Mouse (Mus musculus) retina, postnatal 1 day (tissue): ENCODE data around the gene Kdm5b.
A peak's percentile ranks its signal among the peaks of the same experiment; 100 is the strongest.
"Not testable (repeated sequence)": the region's sequence is repeated elsewhere in the genome, so short reads cannot be mapped to it uniquely, and the experiment has no call there.

Experiments
- DNase-seq: peaks from one replicate; pipeline ENCODE4 v3.0.0-alpha.2; 2012

Kdm5b gene

DNA sequence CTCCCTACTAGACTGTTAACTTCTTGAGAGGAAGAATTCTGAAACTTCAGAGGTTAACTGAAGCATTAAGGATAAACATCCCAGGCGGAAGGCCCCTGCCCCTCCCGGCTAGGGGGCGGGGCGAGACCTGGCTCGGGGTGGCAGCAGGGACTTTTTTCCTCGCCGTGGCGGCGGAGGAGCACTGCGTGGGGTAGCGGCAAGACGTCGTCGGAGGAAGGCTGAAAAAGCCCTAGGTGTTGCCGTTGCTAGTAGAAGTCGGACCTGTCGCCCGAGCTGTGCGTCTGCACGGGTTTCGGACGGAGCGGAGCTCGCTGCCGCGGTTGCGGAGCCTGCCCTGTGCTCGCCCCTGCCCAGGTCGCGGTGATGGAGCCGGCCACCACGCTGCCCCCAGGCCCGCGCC, at the start of gene Kdm5b:
TSS of gene Kdm5b (plus strand) at position 196 of the 400 bp plus-strand sequence.
- peak; percentile 88 for DNase-seq

DNA sequence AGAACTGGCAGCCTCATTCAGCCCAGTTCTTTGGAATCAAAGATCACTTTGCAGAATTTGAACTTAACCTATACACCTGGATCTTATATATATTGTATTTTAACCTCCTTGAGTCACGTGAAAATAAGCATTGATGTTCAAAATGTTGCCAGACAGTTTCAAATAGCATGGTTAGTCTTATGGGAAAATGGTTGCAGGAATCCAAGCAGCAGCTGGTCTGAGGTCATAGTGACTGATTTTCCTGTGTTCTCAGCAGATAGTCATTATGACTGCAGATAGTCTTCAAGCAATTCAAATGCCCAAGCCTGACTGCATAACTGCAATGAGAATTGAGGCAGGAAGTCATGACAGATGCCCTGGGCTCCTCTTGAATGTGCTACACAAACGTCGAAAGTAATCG, 47.8 kb upstream of the Kdm5b start:
- DNase-seq = no peak

DNA sequence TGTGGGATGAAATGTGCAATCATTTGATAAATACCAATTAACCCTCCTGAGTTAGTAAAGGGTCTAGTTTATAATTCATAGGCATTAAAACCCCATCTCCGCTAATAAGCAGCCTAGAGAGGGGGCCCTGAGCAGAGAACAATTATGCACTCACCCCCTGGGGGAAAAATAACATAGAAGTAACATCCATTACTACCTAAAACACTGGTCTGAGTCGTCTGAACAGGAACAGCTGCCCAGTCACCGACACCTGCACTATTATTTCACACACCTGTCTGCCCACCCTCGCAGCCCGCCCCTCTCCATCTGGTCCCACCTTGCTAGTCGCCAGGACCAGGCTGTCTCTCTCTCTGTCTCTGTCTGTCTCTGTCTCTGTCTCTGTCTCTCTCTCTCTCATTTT, 47.4 kb upstream of the Kdm5b start:
- DNase-seq = no peak

DNA sequence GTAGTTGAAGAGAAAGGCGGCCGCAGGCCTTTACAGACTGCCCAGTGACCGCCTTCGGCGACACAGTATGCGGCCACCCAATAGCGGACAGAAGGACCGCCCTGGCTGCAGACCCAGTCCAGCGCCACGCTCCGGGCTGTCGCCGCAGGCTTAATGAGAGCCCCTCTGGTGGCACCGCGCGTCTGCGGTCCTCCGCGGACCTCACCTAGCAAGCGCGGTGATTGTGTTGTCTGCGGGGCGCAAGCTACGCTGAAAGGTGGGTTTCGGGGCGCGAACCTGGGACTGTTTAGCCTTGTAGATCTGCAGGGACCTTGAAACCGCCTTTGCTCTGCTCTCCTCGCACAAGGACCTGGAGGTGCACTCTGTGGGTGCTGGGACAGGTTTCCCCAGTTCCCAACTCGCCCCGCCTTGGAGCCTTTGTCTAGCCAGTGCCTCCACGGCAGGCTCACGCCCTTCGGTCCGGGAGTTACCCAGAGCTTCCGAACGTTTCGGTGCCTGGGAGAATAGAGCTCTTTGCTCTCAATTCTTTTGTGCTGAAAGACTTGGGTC, 46.6 kb upstream of the Kdm5b start:
- DNase-seq = peak; percentile 63

DNA sequence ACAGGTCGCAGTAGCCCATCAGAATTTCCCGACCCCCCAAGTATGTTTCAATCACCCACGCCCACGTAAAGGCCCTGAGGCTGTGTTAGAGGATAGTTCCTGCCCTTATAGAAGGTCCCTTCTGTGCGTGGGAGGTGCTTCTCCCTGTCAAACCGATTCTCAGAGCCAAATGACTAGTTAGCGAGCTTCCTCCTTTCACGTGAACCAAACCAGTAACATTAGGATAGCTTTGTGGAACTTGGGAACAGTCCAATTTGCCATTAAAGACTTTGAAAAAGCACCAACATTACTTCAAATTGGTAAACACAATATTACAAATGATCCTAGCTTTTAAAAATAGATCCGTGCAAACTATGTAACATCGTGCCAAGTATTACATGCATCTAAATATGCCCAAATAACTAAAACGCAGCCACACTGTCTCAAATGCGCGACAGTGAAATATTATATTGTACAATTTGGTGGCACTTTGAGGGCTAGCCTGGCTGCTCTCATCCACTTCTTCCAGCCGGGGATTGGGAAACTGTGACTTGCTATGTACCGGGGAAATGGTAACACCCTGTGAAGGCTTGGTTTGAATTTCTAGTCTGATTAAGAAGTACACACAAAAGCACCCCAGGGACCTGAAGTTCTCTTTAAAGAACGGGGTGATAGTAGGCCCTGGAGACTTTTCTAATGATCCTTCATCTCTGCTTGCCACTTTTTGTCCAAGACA, 45.9 kb upstream of the Kdm5b start:
- no peak for DNase-seq

DNA sequence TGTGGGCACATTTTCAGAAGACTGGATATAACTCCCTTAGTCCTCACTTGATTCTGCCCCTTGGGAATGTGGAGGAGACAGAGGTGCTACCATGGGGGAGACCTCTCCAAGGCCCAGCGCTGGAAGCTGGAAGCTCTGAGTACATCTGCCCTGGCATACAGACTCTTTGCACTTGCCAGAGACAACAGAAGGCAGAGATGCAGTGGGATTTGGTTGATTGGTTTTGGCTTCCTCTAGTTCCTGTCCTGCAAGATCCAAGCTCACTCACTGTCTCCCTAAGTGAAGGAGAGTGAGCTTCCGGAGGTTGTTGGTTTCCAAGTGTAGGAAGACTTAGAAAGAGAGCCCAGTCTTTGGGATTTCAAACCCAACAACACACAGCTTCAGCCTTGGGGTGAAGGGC, 44.1 kb upstream of the Kdm5b start:
- DNase-seq = no peak

DNA sequence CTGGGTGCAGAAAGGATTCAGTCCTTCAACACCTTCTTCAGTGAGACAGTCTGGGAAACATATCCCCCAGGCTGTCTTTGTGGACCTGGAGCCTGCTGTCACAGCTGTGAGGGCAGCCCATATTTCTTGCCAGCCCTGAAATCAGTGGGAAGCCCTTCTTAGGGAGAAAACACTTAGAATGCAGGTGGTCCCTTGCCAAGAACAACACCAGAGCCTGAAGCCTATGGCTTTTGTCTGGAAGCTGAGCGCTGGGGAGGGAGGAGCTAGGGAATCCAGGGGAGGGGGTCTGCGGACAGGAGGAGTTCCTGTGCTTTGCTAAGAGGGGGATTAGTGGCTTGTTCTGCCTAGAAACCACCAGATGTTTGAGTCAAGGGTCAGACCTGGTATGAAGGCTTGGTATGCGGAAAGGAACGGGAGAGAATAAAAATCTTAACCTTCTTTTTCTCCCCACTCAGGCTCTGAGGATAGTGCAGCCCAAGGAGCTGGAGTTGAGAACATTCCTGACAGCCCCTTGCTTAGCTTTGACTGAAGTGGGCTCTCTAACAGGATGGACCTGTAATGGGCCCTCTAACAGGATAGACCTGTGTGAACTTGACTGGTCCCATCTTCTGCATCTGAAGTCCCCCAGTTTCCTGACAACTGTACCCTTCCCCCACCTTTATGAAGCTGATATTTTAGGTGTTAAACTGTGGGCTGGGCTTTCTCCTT, 43.3 kb upstream of the Kdm5b start:
- peak; percentile 40 for DNase-seq

DNA sequence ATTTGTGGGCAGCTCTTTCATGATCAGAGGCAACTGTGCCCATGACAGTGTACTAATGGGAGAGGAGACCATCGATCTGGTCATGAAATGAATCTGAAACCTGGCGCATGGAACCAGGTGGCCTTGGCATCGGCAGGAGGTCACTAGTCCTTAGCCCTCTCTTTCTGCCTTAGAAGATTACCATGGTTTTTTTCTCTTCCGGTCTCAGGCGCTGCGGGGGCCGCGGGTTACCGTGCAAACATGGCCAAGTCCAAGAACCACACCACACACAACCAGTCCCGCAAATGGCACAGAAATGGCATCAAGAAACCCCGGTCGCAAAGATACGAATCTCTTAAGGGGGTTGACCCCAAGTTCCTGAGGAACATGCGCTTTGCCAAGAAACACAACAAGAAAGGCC, 42.1 kb upstream of the Kdm5b start:
- not testable (repeated sequence) for DNase-seq

DNA sequence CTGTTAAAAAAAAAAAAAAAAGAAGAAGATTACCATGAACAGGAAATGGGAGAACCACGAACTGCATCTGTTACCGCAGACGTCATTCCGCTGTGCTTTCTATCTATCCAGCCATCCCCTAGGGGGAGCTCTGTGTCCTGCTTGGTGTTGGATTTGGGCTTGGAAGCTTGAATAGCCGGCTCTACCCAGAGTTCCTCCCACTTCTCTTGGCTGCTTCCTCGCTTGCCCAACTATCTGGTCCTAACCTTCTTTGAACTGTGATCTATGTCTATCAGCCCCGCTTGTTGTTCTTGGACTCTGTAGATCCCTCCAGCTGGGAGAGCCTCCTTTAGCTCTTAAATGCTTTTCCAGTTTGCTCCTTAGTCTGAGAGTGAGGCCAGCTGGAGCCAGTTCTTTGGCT, 41.3 kb upstream of the Kdm5b start:
- peak; percentile 88 for DNase-seq

DNA sequence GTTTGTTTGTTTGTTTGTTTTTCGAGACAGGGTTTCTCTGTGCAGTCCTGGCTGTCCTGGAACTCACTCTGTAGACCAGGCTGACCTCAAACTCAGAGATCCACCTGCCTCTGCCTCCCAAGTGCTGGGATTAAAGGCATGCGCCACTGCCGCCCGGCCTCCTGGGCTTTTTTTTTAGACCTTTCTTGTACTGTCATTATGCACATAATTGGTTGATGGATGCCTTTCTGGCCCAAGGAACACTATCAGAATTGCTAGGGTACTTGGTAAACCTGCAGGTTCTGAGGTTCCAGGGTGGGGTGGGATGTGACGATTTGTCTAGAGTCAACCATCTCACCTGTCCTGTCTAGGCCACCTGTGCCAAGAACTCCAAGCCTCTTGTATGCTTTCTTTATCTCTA, 40.8 kb upstream of the Kdm5b start:
- DNase-seq = not testable (repeated sequence)

DNA sequence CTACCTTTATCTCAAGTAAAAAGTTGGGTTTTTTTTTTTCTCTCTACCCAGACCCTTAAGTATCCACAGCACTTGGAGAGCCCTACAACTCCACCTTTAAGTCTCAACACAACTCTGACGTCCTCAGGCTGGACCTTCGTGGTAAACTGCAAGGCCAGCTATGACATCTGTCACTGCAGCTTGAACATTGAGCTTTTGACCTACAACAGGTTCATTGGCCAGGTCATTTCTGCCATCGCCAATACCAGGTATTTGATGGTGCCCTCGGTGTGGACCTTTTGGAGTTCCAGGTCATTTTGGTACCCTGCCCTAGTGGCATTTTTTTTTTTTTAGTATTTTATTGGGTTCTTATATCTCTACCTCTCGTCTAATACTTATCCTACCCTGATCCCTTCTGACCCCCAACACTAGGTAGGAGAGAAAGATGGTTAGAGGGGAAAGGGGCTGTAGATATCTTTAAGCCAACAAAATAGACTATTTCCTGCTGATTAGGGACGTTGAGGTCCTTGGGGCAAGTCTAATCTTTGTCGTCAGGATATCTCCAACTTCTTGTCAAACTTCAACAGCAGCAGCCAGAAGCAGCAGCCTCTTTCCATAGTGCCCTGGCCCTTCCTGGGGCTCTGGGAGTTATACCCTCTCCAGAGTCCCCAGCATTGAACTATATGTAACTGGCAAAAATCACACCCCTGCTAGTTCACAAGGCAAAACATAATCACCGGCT, 39.8 kb upstream of the Kdm5b start:
- DNase-seq = no peak

DNA sequence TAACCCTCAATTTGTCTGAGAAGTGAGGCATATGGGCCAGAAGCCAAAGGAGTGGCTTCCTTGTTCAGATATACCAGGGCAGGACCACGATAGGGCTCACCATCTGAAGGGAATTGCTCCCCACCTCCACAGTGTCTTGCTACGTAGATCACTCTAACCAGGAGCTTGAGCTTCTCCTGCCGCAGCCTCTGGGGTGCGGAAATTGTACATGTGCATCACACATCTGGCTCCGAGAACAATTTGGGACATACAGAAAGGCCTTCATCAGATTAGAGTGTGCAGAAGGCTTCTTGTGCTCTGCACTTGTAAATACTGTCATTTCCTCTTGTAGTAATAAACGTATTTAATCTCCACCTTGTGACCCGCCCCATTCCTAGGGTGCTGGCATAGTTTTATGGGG, 38.8 kb upstream of the Kdm5b start:
- no peak for DNase-seq

DNA sequence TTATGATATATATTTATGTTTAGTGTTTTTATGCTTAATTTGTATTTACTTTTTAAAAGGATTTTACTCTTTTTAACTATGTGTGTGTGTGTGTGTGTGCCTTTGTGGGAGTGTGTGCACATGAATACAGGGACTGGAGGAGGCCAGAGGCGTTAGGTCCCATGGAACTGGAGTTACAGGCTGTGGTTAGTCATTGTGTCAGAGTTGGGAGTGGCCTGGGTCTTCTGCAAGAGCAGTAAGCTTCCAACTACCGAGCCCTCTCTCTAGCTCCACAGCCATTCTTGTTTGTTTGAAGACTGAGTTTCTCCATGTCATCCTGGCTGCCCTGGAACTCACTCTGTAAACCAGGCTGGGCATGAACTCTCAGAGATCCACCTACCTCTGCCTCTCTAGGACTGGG, 37.6 kb upstream of the Kdm5b start:
- no peak for DNase-seq

DNA sequence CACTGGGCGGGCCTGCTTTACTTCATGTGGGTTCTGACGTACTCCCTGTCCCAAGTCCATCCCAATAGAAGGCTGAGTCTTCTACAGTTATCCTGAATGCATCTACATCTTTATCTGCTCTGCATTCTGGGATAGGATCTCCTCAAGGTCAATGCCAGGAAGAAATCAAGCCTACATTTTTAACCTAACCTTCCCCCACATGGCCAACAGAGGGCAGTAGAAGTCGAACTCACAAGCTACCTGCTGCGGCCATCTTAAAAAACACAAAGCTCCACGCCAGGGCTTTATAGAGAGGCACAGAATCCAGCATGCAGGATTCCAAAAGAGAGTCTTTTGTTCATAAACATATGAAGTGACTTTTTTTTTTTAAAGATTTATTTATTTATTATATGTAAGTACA, 35.5 kb upstream of the Kdm5b start:
- DNase-seq = peak; percentile 46

DNA sequence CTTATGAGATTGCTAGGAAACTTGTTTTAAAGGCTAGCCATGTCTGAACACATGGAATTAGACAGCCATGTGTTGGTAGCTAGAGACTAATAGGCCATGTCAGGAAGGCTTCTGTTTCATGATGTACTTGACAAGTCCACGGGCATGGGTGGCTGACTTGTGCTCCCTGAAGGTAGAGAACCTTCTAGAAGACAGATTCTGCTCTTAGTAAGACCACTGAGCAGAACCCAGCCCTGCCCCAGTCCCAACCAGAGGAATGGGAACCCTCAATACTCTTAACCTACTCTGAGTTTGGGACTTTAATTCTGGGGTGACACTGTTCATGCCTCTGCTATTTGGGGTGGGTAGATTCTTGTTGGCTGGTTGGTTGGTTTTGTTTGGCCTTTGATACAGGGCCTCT, 35.0 kb upstream of the Kdm5b start:
- no peak for DNase-seq

DNA sequence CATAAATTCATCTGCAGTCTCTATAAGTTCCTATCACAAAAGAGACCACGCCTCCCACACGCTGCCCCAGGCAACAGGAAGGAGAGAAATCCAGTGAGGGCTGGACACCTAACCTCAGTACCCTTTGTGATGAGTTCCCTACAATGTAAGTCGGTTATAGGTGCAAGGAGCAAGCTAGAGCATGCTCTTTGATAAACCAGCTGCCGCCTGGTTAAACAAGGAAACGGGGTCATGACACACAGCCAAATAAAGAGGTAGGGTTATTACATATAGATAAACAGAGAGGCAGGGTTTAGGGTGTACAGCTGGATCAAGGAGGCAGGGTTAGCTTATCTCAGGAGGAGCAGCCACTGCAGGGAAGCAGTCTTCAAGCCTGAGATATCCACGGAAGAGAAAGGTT, 33.2 kb upstream of the Kdm5b start:
- no peak for DNase-seq

DNA sequence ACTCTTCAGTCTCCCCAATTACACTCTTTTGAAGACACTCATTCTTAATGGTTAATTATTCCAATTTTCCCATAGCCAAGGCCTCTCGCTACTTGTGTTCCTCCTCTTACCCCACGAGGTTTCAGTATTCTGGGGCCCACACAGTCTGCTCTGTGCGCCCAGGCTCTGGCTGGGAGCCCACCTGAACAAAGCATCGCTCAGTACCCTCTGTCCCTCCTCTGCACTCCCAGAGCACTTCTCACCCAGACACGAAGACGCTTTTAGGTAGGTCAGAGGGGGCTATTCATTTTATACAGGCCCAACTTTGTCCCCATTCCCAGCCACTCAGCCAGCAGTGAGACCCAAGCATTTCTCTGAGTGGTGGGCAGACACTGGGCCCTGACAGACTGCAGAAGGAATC, 29.4 kb upstream of the Kdm5b start:
- no peak for DNase-seq

DNA sequence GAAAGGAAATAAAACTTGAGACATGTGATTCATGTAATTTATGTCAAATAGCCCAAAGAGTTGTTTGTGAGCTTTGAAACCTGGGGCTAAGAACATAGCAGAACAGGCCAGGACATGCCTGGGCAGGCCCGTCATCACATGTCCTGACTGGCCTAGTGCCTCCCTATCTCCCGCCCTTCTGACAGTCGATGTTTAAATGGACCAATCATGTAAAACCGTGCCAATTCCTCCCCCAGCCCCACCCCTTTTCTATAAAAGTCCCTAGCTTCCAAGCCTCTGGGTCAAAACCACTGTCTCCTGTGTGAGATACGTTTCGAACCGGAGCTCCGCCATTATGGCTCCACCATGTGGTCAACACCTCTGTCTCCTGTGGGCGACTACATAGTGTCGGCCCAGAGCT, 26.3 kb upstream of the Kdm5b start:
- DNase-seq = not testable (repeated sequence)

DNA sequence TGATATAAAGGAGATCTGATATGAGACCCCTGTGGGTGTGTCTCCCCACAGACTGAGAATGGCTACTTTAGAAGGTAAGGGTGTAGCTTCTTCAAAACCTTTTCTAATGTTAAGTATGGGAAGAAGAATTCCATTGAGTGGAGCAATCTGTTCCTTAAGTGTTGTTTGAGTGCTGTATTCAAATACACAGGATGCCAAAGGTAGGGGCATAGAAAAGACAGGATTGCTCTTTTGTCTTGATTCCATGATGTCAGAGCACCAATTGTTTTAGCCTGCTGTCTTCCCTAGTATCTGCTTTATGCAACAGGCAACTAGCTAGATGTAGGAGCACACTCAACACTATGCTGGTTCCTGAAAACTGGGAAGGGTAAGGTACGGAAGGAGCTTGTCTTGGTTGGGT, 24.9 kb upstream of the Kdm5b start:
- DNase-seq = no peak

DNA sequence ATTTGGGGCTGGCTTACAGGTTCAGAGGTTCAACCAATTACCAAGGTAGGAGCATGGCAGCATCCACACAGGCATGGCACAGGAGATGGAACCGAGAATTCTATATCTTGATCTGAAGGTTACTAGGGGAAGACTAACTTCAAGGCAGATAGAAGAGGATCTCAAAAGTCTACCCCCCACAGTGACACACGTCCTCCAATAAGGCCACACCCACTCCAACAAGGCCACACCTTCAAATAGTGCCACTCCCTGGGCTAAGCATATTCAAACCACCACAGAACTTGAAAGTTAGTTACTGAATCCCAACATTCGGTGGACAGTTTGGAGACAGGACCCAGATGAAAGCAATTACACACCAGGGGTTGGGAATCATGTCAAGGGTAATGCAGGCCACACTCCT, 24.5 kb upstream of the Kdm5b start:
- no peak for DNase-seq

DNA sequence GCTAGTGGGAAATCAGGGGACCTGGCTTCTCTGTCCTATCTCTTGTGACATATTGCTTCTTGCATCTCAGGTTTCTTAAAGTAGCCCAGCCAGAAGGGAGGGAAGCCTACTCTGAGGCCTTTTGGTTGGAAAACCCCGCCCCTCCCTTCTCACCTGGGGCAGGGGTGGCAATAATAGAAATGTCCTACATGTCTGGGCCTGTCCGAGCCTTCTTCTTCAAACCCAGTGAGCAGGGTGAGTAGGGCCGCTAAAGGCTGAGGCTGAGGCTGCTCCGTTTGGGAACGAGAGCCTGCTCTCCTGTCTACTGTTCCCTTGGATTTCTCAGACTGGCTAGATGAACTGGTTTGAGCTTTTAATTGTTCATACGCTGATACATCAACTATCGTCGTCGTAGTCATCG, 19.4 kb upstream of the Kdm5b start:
- DNase-seq = no peak

DNA sequence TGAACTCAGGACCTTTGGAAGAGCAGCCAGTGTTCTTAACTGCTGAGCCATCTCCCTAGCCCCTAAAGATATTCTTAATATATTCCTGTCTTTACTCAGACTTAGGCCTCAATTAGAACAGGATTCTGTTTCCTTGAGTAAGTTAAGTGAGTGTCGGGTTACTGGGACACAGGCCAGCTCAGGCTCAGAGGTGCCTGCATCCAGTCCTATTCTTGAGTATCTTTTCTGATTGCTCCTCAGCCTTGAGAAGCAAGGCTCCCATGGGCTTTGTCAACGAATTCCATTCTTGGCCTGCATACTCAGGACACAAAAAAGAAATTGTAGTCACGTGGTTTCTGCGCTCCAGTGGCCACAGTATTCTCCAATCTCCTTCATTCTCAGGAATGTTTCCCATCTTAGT, 11.7 kb upstream of the Kdm5b start:
- no peak for DNase-seq

DNA sequence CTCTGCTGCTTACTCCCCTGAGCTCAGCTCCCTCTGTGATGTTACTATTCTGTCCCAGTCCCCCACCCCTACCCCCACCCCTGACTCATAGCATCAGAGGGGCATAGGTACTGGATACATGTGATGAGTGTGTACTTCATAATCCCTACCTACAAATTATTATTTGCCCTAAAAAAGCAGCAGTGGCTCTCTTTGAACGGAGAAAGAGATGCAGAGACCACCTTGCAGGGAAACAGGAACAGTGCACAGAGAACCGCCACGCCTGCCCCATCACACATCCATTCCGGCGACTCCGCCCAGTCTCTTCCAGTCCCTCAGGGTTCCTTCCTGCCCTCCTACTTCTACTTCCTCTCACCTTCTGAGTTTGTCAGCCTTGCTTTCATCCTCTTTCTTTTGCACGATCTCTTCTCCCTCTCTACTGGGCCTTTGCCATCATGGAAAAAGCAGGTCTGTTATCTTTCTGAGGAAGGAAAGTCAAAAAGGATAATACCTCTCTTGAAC, 10.3 kb upstream of the Kdm5b start, which contains the start of gene Mgat4e:
TSS of gene Mgat4e (minus strand) at position 51 of the 501 bp plus-strand sequence.
- no peak for DNase-seq

DNA sequence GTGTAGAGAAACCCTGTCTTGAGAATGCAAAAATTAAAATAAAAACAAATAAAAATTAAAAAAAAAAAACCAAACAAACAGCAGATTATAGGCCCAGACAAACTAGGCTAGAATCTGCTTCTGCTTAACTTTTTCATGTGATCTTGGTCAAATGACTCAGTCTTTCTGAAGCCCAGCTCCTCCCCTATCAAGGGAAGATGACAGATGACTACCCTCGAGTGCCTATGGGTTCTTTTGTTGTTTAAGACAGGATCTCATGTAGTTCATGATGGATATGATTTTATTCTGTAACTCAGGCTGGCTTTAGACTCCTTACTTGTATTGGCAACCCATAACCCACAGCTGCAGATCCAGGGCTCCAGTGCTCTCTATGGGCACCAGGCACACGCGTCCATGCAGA, 8.1 kb upstream of the Kdm5b start:
- DNase-seq = no peak
